Mouse (Mus musculus) embryonic facial prominence, embryonic 12.5 days (tissue): ENCODE results near the gene Ier3. TPM values are rescaled to one million over a fixed set of nuclear protein-coding genes. Genes with fewer than 3 reads are reported as not detected.

Experiments used
- ATAC-seq: fragments of 200-750 bp; cut with Nextera tagmentation; 2 replicates; pipeline ENCODE4 v1.8.0; 2017; ENCODE audit not compliant: insufficient number of reproducible peaks, insufficient read depth, low FRiP score, low TSS enrichment
- H3K27ac ChIP-seq: fragments of 300-500 bp; sonication (generic); 2 replicates; pipeline ENCODE4 v1.5.1; 2016; ENCODE audit warnings: mild to moderate bottlenecking
- H3K27me3 ChIP-seq: fragments of 300-500 bp; sonication (generic); 2 replicates; pipeline ENCODE4 v1.6.1; 2016; ENCODE audit warnings: mild to moderate bottlenecking, moderate library complexity
- H3K36me3 ChIP-seq: fragments of 300-500 bp; sonication (generic); 2 replicates; pipeline ENCODE4 v1.6.1; 2016; ENCODE audit warnings: mild to moderate bottlenecking
- H3K4me1 ChIP-seq: fragments of 300-500 bp; sonication (generic); 2 replicates; pipeline ENCODE4 v1.6.1; 2016
- H3K4me2 ChIP-seq: fragments of 300-500 bp; sonication (generic); replicated peaks from 2 replicates; pipeline ENCODE4 v1.6.1; 2016; ENCODE audit warnings: mild to moderate bottlenecking, moderate library complexity
- H3K4me3 ChIP-seq: fragments of 300-500 bp; sonication (generic); 2 replicates; pipeline ENCODE4 v1.5.1; 2016; ENCODE audit warnings: mild to moderate bottlenecking
- H3K9ac ChIP-seq: fragments of 300-500 bp; sonication (generic); 2 replicates; pipeline ENCODE4 v1.6.1; 2016; ENCODE audit warnings: mild to moderate bottlenecking, moderate library complexity
- H3K9me3 ChIP-seq: fragments of 300-500 bp; sonication (generic); 2 replicates; pipeline ENCODE4 v1.6.1; 2016; ENCODE audit warnings: mild to moderate bottlenecking, moderate library complexity
- WGBS: fragments of 180-500 bp; shearing (Covaris S2); methylation state at CpG from one replicate; pipeline ENCODE4 v1.1.7; 2016; 5-methylcytosine and 5-hydroxymethylcytosine counted together
- microRNA-seq: library from miRNA; unstranded; fragments of <30 nt; microRNA quantifications from one replicate; pipeline ENCODE4, GENCODE M21; 2017
- polyA plus RNA-seq: library from polyadenylated mRNA; unstranded; fragments of >200 nt; fragmentation: Nextera tagmentation; extraction: Ambion mirVana; gene quantifications from 2 replicates; pipeline ENCODE4 v1.2.1, GENCODE M21; 2016

Ier3 gene
- polyA plus RNA-seq, 1 experiment from 2014 or later: 8.9 TPM

GRCm38 (mm10) chr17:35870884-35871696, 49.6 kb downstream of the Ier3 start:
- H3K27ac ChIP-seq: peak overlapping the region; percentile 98
- H3K27me3 ChIP-seq: no peaks in the 10 kb centered on the region
- H3K36me3 ChIP-seq: peaks cover 36% of the 10 kb centered on the region
- ATAC-seq: no peak
- H3K4me2 ChIP-seq: peak overlapping the region; percentile 96
- WGBS: 82% methylated on average over 8 of the region's 8 CpGs
- H3K4me1 ChIP-seq: peaks cover 55% of the 10 kb centered on the region
- H3K9ac ChIP-seq: peak overlapping the region; percentile 68; the same call in 1 of the 2 replicates
- H3K4me3 ChIP-seq: peak overlapping the region; percentile 73
- H3K9me3 ChIP-seq: no peaks in the 10 kb centered on the region

Small RNA genes within 50 kb of the gene (microRNA-seq; reads per million reads assigned to microRNA genes)
- not detected for gene Gm28033

Other genes starting within 250 kb of the Ier3 start
- gene Sfta2, start 220.1 kb upstream of the Ier3 start, polyA plus RNA-seq: not detected in 2 replicates
- not detected in 2 replicates for gene Gm9573, start 195.0 kb upstream of the Ier3 start, polyA plus RNA-seq
- 0.08 and 0.11 TPM in 2 replicates for gene Mucl3, start 178.0 kb upstream of the Ier3 start, polyA plus RNA-seq
- gene Vars2, start 154.1 kb upstream of the Ier3 start, polyA plus RNA-seq: 18.5 and 23.6 TPM in 2 replicates
- gene Gtf2h4, start 147.9 kb upstream of the Ier3 start, polyA plus RNA-seq: 48.6 and 51.5 TPM in 2 replicates
- 62.6 and 63.0 TPM in 2 replicates for gene Ddr1, start 117.1 kb upstream of the Ier3 start, polyA plus RNA-seq
- gene Flot1, start 1.5 kb downstream of the Ier3 start, polyA plus RNA-seq: 50.7 and 60.3 TPM in 2 replicates
- gene Tubb5, start 16.6 kb downstream of the Ier3 start, polyA plus RNA-seq: 1,266 and 1,271 TPM in 2 replicates
- 15.1 and 21.3 TPM in 2 replicates for gene Mdc1, start 19.8 kb downstream of the Ier3 start, polyA plus RNA-seq
- 39.9 and 43.9 TPM in 2 replicates for gene Nrm, start 39.6 kb downstream of the Ier3 start, polyA plus RNA-seq
- gene Ppp1r18, start 43.9 kb downstream of the Ier3 start, polyA plus RNA-seq: 26.1 and 28.9 TPM in 2 replicates
- gene Dhx16, start 58.1 kb downstream of the Ier3 start, polyA plus RNA-seq: 47.8 and 52.8 TPM in 2 replicates
- gene 2310061I04Rik, start 75.7 kb downstream of the Ier3 start, polyA plus RNA-seq: 24.0 and 24.3 TPM in 2 replicates
- 165 and 172 TPM in 2 replicates for gene Atat1, start 88.4 kb downstream of the Ier3 start, polyA plus RNA-seq
- 65.6 TPM in 2 replicates for gene Mrps18b, start 94.7 kb downstream of the Ier3 start, polyA plus RNA-seq
- gene Ppp1r10, start 94.8 kb downstream of the Ier3 start, polyA plus RNA-seq: 50.1 and 51.9 TPM in 2 replicates
- 91.2 and 113 TPM in 2 replicates for gene Abcf1, start 148.1 kb downstream of the Ier3 start, polyA plus RNA-seq
- gene Gnl1, start 158.2 kb downstream of the Ier3 start, polyA plus RNA-seq: 69.9 and 71.5 TPM in 2 replicates
- 42.9 and 51.4 TPM in 2 replicates for gene Prr3, start 158.6 kb downstream of the Ier3 start, polyA plus RNA-seq
- gene H2-T24, start 198.9 kb downstream of the Ier3 start, polyA plus RNA-seq: 3.7 and 5.5 TPM in 2 replicates
- 10.2 and 12.1 TPM in 2 replicates for gene H2-T23, start 211.2 kb downstream of the Ier3 start, polyA plus RNA-seq
- gene H2-T22, start 221.1 kb downstream of the Ier3 start, polyA plus RNA-seq: 16.3 and 17.2 TPM in 2 replicates
- gene Gm6034, start 221.3 kb downstream of the Ier3 start, polyA plus RNA-seq: not detected in 2 replicates
- gene Gm11127, start 236.7 kb downstream of the Ier3 start, polyA plus RNA-seq: not detected in 2 replicates